Mouse (Mus musculus) c-Kit-positive CD71-negative TER-119-negative erythroid progenitor cells, embryonic 14.5 days (primary cell): ENCODE results near the gene Cib2.
A peak's percentile ranks its signal among the peaks of the same experiment; 100 is the strongest.

ENCODE experiments used
- DNase-seq: peaks from one replicate; pipeline ENCODE4 v3.0.0-alpha.2; 2013; ENCODE audit warnings: low read depth

The Cib2 gene

GRCm38 (mm10) chr9:54544954-54545315 lies 15.1 kb downstream of the Cib2 start:
- DNase-seq = no peak

- DNase-seq = no peak
Measured at GRCm38 (mm10) chr9:54544212-54544953, 15.6 kb downstream of the Cib2 start.

- DNase-seq = no peak
Measured at GRCm38 (mm10) chr9:54540801-54541200, 19.2 kb downstream of the Cib2 start.

GRCm38 (mm10) chr9:54538684-54539083 lies 21.3 kb downstream of the Cib2 start, which contains the start of gene Sh2d7:
Gene Sh2d7 (plus strand): TSS chr9:54538984.
- DNase-seq = no peak

DNA sequence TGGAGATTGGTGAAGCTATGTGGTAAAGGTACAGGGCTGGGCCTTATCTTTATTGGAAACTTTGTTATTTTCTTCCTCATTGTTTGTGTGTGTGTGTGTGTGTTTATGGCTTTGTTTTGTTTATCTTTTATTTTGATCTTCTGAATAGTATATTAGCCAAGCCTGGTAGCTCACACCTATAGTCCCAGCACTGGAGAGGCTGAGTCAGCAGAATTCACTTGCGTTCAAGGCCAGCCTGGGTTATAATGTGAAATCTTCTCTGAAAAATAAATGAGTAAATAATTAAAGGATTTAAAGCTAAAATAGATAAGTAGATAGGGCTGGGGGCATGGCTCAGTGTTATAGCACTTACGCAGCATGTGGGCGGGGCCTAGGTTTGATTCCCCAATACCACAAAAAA lies 21.8 kb downstream of the Cib2 start:
- no peak for DNase-seq

DNA sequence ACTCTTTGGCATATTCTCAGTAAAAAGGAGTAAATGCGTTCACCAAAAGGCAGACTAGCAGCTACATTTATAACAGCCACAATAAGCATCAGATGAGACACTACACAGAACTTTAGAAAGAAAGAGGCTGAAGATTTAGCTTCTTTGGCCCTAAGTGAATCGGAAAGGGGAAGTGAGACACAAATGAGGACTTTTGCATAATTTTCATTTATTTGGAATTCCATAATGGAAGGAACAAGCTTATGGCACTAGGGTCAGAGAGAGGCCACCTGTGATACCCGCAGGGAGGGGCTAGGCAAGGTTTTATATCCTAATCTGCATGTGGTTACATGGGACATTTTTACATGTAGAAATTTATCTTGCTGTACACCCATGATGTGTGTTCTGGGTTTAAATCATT lies 22.5 kb downstream of the Cib2 start:
- DNase-seq = no peak

GRCm38 (mm10) chr9:54537030-54537429 lies 23.0 kb downstream of the Cib2 start:
- DNase-seq = no peak

- no peak for DNase-seq
Measured at GRCm38 (mm10) chr9:54536236-54536635, 23.8 kb downstream of the Cib2 start.

DNA sequence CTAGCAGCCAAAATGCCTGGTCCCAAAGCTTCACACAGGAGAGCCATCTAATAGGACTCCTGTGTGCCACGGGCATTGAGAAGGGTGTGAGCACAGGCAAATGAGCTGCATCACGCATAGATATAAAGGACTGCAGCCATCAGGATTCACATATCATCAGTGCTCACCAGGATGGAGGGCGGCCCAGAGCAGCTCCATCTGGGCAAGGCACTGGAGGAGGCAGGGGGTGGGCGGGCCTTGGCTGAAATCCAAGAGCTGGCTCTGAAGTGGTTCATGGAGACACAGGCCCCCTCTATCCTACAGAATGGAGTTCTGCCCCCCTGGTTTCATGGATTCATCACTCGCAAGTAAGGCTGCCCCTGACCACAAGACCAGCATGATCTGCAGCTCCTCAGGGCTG lies 26.0 kb downstream of the Cib2 start:
- no peak for DNase-seq

GRCm38 (mm10) chr9:54532926-54533325 lies 27.1 kb downstream of the Cib2 start:
- no peak for DNase-seq

DNA sequence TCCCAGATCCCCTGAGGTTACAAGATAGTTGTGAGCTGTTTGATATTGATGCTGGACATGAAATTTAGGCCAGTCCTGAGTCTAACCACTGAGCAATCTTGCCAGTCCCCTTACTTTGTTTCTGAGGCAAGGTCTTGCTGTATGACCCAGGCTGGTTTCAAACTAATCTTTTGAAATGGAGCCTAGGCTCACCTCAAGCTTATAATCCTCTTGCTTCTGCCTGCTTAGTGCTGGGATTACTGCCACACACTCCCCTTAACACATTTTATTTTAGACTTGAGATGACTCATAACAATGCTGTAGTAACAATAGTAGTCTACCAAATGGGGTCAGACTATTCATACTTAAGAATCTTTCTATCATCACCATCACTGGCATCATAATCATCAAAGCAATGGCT lies 28.6 kb downstream of the Cib2 start:
- DNase-seq = no peak

- no peak for DNase-seq
Measured at GRCm38 (mm10) chr9:54530836-54531235, 29.2 kb downstream of the Cib2 start.

- DNase-seq = no peak
Measured at GRCm38 (mm10) chr9:54529950-54530349, 30.1 kb downstream of the Cib2 start.

DNA sequence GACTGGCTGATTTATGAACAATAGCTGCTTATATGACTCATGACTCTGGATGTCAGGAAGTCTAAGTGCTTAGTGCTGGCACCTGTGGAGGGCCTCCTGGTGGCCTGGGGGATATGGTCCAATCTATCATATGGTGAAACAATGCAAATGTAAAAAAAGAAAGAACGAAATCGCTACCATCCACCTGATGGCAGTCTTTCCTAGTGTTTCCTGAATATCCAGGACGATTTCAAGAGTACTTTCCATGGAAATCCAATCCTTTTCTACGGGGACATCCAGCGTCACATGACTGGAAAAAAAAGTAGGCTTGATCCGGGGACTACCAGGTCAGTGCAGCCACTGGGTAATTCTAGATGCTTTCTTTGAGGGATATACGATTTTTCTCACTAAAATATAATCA lies 32.3 kb downstream of the Cib2 start:
- DNase-seq = no peak

GRCm38 (mm10) chr9:54520286-54520685 lies 39.7 kb downstream of the Cib2 start:
- DNase-seq = no peak

- DNase-seq = no peak
Measured at GRCm38 (mm10) chr9:54518921-54519320, 41.1 kb downstream of the Cib2 start.

GRCm38 (mm10) chr9:54515991-54516390 lies 44.0 kb downstream of the Cib2 start:
- DNase-seq = no peak

- no peak for DNase-seq
Measured at GRCm38 (mm10) chr9:54502873-54503272, 57.1 kb downstream of the Cib2 start.

DNA sequence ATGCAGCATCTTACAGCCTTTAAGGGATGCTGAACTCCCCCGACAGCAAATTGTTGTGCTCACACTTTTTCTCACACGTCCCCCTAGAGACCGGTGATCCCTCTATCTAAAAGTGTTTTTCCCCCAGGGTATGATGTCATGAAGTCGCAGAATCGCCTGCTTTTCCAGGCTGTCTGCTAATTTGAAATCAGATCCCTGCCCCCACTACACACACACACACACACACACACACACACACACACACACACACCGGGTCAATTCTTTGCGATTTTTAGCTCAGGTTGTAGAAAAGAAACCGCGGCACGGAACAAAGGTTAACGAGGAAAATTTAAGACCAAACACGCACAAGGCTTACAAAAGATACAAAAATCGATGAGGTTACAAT lies 57.9 kb downstream of the Cib2 start:
- no peak for DNase-seq

- peak; percentile 71 for DNase-seq
Measured at GRCm38 (mm10) chr9:54501453-54502110, 58.4 kb downstream of the Cib2 start, which contains the start of gene Dmxl2. Gene Dmxl2 (minus strand): TSS chr9:54501626.

DNA sequence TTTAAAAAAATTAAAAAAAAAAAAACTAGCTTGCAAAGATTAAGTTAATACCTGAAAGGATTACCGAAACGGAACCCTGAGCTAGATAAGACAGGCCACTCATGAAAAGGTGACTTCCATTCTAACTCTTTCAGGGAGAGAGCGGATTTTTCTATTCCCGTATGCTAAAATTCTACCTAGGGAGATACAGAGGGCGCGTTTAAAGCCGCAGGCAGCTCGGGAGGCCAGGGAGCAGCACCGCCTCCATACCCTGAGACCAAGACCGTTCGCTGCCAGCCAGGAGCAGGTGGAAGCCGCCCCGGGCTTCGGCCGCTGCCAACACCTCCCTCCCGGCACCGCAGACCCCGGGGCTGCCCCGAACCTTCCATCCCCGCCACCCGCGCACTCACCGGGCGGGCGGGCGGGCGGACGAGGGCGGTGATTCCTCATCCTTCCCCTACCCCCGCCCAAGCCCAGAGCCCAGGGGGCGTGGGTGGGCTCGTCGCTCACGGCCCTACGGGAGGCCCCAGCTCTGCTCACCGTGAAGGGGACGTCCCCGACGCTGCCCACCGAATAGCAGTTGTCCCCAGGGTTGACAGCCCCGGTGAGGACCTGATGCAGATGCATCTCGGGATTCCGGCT lies 59.1 kb downstream of the Cib2 start:
- no peak for DNase-seq

DNA sequence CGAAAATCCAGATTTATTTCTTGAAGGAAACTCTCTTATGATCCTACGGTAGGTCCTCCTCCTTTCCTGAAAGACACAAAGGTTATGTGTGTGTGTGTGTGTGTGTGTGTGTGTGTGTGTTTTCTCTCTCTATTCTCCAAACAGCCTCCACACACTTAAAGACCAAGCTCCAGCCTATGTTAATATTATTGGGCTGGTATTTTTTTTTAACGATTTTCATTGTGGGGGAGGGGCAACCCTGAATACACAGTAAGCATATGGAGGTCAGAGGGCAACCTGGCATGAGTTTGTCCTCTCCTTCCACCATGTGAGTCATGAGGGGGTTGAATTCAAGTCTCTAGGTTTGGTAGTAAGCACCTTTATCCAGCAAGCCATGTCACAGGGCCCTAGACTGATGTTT lies 60.2 kb downstream of the Cib2 start:
- no peak for DNase-seq

GRCm38 (mm10) chr9:54499291-54499690 lies 60.7 kb downstream of the Cib2 start:
- DNase-seq = no peak
